Mouse (Mus musculus): ENCODE measurements at regions not wholly inside any gene's neighbourhood (a gene's known extent, or its start where the extent isn't known, plus 50 kb on each side); places are given as distances from the start of the nearest gene placed in this dataset.

- TF ChIP-seq POLR2A (IDR thresholded peaks at IDR 0.05; ENCODE audit: insufficient read depth, low read depth, low read length) (no peak), CTCF (IDR thresholded peaks at IDR 0.05) (no peak)
Measured at GRCm38 (mm10) chr10:52577383-52577782, 113.0 kb upstream of the Slc35f1 start.
